Mouse (Mus musculus) 3134 (cell line): ENCODE measurements around the gene Prkrip1.

ENCODE experiments used
- DNase-seq: peaks from one replicate; pipeline ENCODE4 v3.0.0-alpha.2; 2011; ENCODE audit warnings: low spot score; ENCODE audit not compliant: insufficient read length; ENCODE audit errors: extremely low read depth

Gene Prkrip1

DNA sequence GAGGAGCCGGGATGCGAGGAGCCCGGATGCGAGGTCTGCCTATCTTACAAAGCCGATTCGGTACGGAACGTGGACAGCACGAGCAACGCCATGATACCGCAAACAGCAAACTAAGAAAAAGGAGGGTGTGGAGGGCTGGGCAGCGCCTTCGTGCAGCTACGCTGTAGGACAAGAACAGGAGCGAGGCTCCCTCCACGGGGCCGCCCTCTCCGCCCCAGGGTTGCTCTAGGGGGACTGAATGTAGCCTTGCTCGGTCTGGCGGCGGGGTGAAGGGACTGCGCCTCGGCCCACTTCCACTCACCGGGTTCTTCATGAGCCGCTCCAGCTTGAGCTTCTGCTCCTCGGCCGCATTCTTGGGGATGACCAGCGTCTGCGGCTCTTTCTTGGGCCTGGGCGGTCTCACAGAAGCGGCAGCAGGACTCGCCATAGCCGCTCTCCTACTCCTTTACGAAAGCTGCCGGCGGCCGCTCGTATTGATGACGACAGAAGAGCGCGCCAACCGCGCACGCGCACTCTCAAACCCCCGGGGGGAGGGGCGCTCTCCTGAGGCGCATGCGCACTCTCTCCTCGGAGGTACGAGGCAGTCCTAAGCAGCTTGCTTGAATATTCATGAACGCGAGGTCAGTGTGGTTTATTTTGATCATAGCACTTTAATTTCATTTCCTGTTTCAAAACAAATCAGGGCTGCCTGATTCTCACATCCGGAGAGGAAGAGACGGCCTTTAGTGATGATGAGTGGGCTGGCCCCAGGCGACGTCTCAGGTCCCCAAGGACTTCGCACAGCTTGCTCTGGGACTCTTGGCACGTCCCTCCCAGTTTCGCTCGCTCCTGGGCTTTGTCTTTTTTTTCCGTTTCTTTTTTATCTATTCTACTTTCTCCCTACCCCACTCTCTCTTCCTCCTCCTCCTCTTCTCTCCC lies at the start of gene Prkrip1:
Prkrip1 (minus strand) TSS at position 490 of the 918 bp plus-strand sequence.
- DNase-seq: peak; percentile 98

DNA sequence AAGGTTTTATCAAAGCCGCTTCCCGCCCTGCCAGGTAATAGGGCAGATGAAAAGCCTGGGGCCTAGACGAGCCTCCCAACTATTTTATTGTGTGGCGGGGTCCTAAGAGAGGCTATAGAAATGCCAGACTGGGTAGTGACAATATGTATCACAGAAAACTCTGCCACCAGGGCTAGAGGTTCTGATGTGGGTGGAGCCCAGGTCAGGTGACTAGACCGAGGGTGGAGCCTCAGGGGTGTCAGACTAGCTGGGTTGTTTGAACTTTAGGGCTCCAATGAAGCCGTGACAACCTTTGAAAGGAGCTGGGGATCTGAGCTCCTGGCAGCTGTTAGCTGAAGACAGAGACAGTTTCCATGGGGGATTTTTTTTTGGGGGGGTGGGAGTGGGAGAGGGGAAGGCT lies 49.7 kb upstream of the Prkrip1 start:
- DNase-seq: no peak

DNA sequence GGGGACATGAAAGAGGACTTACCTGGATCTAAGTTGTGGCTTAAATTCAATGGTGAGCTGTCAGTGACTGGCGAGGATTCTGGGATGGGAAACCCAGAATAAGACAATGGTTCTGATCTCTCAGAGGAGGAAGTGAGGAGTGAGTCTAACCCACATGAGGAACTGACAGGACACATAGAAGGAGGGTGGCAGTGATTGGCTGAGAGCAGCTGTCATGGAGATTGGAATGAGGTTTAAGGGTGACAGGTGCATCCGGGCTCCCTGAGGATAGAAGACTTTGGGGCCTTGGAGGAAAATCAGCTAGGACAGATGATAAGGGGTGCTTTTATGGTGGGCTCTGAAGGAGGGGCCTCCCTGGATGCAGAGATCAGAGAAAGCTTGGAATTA lies 47.7 kb upstream of the Prkrip1 start, which contains the start of gene Sh2b2:
Sh2b2 (minus strand) TSS at position 105 of the 387 bp plus-strand sequence.
- DNase-seq: no peak

DNA sequence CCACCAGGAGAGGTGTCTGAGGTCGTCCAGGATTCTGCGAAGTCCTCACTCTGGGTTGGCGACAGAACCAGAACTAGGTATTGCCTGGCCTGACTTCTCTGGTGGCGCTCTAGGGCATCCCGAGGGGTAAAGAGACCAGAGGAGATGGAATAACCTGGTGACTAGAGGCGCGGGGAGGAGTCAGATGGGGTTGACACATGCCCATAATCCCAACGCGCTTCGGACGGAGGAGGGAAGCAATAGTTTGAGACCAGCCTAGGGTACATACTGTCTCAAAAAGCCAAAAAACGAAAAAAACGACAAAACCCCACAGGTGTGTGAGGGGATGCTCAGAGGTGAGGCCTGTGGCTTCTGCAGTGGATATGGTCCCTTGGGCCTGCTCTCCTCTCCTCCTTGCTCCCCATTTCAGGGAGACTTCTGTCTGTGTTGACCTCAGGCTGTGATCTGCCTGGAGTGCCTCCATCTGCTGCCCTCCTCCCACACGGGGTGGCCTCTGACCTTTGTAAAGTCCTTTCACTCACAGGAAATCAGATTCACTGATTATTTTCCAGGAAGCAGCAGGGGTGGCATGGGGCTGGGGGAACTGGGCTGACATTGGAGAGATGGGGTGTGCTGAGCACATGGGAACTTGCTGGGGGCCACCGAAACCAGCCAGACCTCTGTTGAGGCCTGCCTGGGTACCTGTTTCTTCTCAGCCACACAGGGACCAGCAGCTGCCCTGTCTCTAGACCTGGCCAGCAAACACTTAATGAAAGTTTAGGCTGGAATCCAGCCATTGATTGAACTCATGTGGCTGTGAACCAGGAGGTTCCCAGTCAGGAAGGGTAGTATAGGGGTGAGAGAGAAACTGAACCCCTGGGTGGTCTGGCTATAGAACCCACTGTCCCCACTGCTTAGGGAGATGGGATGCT lies 47.0 kb upstream of the Prkrip1 start:
- DNase-seq: no peak

DNA sequence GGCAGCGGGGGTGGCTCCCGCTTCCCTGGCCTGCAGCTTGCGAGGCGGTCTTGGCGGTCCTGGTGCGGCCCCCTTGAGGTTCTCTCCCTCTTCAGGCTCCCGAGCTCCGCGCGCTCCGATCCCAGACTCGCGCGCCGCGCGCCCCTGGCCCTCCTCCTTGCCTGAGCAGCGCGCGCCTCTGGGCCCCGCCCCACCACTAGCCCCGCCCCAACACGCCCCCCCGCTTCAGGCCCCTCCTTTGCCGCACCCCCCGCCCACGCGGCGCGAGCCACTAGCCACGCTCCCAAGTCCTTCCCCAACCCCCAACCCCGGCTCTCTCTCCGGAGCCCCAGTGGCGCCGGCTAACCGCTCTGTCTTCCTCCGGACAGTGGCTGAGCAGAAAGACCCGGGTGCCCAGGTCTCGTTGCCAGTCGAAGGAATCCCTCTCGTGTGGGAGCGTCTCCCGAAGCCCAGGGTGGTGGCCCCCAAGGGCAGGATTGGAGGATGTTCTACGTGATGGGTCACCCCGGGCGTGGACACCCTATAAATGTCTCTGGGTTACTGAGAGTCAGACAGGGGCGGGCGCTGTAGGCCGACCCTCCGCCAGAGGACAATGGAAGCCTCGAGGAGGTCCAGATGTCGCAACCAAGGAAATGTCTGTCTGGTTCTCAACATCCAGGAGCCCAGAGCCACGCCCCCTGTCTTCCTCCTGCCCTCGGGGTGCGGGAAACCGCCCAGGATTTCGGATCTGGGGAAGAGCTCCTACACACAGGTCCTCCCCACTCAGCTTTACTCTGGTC lies 46.2 kb upstream of the Prkrip1 start:
- DNase-seq: peak; percentile 88

DNA sequence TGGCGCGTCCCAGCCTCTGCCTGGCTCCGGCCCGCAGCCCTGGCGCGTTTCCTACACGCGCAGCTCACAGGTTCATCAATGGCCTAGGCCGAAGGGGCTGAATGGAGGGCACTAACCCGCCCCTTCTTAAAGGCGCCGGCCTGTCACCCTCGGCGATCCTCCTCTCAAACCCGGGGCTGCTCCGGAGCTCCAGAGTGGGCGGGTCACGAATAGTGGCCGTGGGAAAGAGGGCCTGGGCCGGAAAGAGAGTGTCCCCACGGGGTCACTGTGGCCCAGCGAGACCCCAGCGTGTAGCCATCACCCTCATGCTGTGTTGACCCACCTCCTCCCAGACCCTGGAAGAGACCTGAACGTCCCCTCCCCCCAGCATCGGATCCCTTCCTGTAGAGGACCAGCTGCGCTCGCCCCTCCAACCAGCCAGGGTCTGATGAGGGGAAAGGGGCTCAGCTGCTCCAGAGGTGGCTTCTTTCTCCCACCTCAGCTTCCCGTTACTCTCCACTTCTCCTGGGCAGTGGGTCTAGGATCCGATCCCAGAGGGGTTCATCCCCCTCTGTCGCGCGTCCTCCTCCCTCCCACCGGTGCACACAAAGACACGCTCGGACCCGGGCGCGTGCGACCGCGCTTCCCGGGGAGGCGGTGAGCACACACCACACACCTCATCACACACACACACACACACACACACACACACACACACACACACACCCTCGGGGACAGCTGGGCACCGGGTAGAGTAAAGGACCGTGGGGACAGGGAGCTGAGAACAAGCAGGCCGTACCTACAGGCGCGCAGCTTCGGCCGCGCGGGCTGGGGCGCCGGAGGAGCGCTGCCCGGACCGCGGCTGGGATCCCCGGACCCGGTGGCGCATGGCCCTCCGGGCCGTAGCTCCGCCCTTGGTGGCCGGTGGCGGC lies 45.3 kb upstream of the Prkrip1 start:
- DNase-seq: peak; percentile 45

DNA sequence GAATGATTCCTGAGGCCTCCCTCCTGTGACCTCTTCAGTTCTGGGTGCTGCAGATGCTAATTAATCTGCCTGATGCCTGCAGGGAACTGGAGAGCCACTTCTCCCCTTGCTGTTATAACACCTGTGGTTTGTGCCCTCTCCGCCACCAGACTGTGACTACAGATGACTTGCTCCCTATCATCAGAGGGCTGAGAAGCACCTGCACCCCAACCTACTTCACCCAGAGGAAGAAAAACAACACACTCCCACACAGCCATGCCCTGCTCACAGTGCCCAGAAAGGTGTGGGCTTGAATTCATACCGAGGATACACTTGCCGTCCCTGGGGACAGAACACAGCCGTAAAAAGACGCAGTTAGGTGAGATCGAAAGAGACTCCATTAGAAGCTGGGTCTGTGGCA lies 42.4 kb upstream of the Prkrip1 start:
- DNase-seq: no peak

DNA sequence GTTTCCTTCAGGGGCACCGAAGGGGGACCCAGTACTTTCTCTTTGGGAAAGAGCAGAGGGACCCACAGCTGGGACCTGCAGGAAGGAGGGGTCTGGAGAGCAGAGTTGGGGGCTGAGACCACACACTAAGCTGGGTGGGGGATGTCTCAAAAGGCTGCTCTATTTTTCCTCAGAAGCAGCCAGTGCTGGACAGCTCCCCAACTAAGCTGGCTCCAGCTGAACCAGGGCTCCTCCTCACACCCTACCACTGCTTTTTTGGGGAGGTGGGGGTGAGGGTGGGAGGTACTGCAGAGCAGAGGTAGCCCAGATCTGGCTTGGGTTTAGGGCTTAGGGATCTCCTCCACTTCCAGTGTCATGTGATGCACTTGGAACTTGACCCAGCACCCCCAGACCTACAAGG lies 41.6 kb upstream of the Prkrip1 start:
- no peak for DNase-seq

DNA sequence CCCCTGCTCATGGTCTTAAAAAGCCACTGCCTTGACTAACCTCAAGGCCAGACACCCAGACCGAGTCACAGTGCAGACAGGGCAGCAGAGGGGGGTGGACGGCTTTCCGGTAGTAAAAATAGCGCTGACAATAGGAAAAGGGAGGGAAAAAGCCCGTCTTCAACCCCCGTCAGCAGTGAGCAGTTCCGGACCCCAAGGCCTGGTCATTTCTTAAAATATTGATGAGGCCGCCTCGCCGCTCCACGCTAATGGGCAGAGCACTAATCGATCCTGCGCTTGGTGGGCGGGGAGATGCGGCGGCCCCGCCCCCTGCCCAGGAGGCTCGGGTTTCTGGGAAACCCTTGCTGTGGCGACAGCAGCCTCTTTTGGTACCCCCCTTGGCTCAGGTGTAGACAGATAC lies 38.8 kb upstream of the Prkrip1 start:
- no peak for DNase-seq

DNA sequence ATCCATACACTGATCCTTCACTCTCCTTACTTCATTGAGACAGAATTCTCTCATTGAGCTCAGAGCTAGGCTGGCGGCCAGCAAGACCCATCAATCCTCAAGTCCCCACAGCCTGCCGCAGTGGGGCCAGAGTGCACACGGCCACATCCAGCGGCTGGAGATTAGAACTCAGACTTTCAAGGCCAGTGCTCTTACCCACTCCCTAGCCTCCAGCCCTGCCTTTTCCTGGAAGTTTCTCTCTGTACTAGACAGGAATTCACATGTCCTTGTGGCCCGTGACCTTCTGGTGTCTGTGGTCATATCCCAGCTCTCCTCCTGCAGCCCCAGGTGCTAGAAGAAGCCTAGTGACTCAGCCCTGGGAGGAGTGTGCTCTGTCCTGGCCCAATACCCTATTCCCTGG lies 37.8 kb upstream of the Prkrip1 start:
- no peak for DNase-seq

DNA sequence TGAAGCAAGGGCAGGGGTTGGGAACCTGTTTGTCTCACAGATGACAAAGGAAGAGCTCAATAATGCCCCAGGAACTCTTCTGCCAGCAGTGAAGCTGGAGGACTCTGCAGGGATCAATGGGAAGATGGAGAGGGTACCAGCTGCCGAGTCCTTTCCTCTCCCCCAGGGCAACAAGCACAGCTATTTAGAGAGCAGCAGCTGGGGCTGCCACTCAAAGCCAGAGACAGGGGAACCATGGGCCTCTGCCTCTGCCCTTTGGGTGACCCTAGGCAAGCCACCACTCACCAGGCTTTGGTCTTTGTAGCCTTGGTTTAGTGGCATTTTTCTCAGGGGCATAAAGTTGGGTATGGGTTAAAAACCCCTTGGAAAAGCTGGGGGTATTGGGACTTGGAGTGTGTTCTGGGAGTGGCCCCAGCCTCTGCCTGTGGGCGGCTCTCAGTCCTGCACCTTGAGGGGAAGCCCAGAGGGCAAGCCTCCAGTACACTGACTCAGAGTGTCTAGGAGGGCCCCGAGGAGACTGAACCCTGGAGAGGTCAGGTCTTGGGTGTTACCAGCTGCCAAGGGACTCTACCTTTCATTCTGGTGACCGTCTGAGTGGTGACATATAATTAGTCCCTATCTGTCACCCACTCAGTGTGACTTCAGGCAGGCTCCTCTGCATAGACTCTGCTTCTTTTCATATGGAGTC lies 31.7 kb upstream of the Prkrip1 start:
- no peak for DNase-seq

DNA sequence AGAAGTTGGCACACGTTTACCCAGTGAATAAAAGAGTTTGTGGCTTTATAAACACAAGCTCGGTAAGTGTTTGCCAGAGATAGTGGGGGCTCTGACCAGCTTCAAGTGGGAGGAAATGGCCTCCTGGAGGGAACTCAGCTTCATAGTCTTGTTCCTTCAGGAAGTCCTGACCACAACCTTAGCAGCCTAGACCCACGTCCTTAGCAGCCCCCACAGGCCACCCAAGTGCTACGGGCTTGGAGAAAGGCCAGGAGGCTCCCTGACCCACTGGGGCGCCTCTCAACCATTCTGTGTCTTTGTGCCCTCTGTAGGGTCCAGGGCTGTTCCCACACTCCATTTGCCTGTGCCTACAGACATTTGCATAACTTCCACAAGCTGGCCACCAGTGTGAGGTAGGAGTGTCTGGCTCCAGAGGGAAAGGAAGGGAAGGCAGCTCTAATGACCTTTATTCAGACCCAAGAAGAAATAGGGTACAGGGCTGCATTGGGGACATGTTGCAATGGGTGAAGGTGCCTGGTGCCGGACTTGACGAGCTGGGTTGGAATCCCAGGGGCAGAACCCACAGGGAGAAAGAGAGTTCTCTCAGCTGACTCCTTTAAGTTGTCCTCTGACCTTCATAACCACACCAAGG lies 27.6 kb upstream of the Prkrip1 start:
- DNase-seq: no peak

DNA sequence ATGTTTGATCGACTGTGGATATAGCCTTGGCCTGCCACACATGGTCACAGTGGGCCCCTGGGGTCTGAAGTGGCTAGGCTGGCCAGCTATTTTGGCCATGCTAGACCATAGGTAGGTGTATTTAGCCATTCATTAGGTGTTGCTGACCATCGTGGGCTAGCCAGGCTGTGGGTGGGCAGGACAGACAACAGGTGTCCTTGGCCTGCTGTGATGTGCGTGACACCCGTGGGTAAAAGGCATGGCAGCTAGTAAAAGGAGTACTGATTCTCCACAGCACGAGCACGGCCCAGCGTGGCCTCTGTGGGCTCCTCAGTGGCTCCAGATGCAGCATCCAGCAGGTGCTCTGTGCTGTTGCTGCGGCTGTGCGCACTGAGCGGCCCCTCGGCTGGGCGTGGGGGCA lies 19.8 kb upstream of the Prkrip1 start:
- no peak for DNase-seq

DNA sequence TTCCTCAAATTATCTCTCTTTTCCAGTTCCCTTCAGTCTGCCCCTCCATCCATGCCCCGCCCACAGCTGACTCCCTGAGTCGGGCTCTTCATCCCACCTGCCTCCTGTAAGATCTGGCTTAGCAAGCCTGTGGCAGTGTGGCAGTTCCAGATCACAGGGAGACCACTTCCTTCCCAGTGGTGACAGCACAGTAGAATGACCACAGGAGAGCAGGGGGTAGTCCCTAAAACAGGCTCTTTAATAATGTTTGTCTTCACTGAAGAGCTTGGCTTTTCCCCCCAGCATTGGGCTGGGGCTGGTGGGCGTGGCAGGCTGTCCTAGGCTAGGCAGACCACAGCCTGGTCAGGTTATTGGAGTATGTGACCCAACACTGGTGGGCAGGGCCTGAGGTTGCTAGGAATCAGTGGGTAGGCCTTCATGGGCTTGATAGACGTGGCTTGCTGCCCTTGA lies 19.2 kb upstream of the Prkrip1 start:
- DNase-seq: no peak

DNA sequence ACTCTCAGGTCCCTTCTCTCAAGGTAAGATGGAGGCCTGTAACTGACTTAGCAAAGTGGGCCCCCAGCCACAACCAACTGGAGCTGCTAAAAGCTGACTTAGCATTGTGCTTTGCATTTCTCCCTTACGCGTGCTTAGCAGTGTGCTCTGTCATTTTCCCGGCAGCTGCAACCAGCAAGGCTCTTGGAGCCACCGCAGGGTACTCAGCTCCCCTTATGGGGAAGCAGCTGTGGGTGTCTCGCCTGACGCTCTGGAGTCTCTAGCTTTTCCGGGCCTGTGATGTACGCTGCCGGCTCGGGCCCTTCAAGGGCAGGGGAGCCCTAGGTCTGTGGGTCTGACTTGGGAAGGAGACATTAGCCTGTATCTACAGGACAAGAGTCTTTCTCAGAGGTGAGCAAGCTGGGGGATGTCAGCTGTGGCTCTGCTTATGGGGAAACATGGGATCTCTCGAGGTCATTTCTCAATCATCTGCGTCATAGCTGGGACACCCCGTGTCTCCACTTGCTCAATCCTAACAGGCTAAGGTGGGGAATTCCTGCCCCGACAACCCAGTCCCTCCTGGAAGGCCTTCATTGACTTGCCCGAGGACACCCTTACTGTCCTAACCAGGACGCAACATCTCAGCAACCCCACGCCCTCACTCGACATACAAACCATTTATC lies 18.4 kb upstream of the Prkrip1 start:
- DNase-seq: no peak

DNA sequence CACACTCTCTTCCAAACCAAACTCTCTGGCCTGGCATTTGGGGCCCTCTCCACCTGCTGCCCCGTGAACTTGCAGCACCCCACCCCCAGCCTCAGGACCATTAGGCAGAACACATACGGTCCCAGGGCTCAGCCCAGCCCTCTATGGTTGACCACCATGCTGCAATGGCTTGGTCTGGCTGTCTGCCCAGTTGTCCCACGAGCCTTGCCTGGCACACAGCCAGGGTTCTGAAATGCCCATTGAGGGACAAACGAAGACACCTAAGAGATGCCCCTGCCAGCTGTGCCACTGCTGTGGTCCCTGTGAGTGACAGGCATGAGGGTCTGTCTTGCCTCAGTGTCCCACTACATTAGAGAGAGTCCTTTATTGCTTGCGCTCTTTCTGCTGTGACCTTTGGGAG lies 17.2 kb upstream of the Prkrip1 start:
- peak; percentile 56 for DNase-seq

DNA sequence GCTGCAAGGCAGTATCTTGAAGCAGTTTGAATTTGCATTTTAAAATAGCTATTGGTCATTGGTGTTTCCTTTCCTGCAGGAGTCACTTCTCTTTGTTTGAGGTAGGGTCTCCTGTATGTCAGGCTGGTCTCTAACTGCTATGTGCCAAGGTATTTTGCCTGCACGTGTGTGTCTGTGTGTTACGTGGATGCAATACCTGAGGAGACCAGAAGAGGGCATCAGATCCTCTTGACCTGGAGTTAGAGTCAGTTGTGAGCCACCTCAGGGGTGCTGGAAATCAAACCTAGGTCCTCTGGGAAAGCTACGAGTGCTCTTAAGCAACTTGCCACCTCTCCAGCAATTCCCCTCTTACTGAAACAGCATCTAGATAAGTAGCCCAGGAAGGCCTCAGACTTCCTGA lies 16.4 kb upstream of the Prkrip1 start:
- no peak for DNase-seq

DNA sequence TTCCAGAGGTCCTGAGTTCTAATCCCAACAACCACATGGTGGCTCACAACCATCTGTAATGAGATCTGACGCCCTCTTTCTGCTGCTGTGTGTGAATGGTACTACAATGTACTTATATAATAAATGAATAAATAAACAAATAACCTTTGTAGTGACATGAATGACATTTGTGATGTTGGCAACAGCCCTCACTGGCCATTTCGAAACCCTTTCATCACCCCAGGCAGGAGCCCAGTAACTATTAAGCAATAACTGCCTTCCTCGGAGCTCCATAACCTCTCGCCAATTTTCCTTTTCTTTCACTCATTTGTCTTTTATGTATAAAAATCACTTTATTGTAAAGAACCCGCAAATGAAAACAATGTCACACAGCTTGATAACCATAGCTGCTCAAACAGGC lies 15.0 kb upstream of the Prkrip1 start:
- DNase-seq: no peak
